Mouse (Mus musculus) stomach, postnatal 0 days (tissue): ENCODE data around the gene Ibtk.
A peak's percentile ranks its signal among the peaks of the same experiment; 100 is the strongest.

Experiments used
- CTCF ChIP-seq: IDR thresholded peaks from 2 replicates; pipeline ENCODE4 v1.5.1; 2016; ENCODE audit warnings: antibody characterized with exemption, low read depth, mild to moderate bottlenecking, moderate library complexity
- EP300 ChIP-seq: optimal IDR thresholded peaks from 2 replicates; pipeline ENCODE3; 2016; ENCODE audit warnings: antibody characterized with exemption

DNA sequence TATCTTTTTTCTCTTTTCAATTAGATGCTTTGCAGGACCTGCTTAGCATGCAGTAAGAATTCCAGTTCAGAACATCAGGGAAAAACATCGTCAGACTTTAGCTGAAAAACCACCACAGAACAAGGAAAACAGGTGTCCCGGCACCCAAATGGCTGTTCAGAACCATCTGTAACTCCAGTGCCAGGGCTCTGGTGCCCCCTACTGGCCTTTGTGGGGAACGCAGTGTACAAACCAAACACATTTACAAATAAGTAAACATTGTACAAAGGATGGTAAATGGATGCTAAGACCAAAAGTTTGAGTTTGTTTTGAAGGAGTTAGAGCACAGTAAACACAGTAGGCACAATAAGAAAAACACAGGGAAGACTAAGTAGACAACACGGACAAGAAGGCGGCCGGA is 64.1 kb downstream of the Ibtk start:
- peak; percentile 70 for TF ChIP-seq CTCF
- TF ChIP-seq EP300 = no peak
